Mouse (Mus musculus) heart, postnatal 0 days (tissue): Measurements from ENCODE around the gene Psmg1. TPM values are rescaled to one million over a fixed set of nuclear protein-coding genes. Genes with fewer than 3 reads are reported as not detected.
A peak's percentile ranks its signal among the peaks of the same experiment; 100 is the strongest.
"Not testable (repeated sequence)": the region's sequence is repeated elsewhere in the genome, so short reads cannot be mapped to it uniquely, and the experiment has no call there.

ENCODE experiments used
- ATAC-seq: fragments of 200-750 bp; cut with Nextera tagmentation; 2 replicates; pipeline ENCODE4 v1.8.0; 2017; ENCODE audit warnings: low read depth, moderate number of reproducible peaks, moderate library complexity; ENCODE audit not compliant: insufficient read depth
- DNase-seq: peaks from one replicate; pipeline ENCODE4 v3.0.0-alpha.2; 2016; ENCODE audit warnings: low spot score
- H3K27ac ChIP-seq: fragments of 300-500 bp; sonication (generic); 2 replicates; pipeline ENCODE4 v1.5.1; 2014; ENCODE audit warnings: low read depth, mild to moderate bottlenecking
- H3K27me3 ChIP-seq: fragments of 300-500 bp; sonication (generic); 2 replicates; pipeline ENCODE4 v1.6.1; 2014; ENCODE audit warnings: low read length, mixed read lengths; ENCODE audit not compliant: control insufficient read depth, insufficient read depth
- H3K36me3 ChIP-seq: fragments of 300-500 bp; sonication (generic); replicated peaks from 2 replicates; pipeline ENCODE4 v1.6.1; 2014; ENCODE audit warnings: low read length, mixed read lengths; ENCODE audit not compliant: control insufficient read depth, insufficient read depth
- H3K4me1 ChIP-seq: fragments of 300-500 bp; sonication (generic); 2 replicates; pipeline ENCODE4 v1.6.1; 2014; ENCODE audit warnings: antibody characterized with exemption; ENCODE audit not compliant: control insufficient read depth, insufficient read depth
- H3K4me2 ChIP-seq: fragments of 300-500 bp; sonication (generic); 2 replicates; pipeline ENCODE4 v1.6.1; 2014; ENCODE audit warnings: low read depth, mild to moderate bottlenecking, low read length, moderate library complexity
- H3K4me3 ChIP-seq: fragments of 300-500 bp; sonication (generic); 2 replicates; pipeline ENCODE4 v1.5.1; 2014; ENCODE audit warnings: low read depth, low read length
- H3K9ac ChIP-seq: fragments of 300-500 bp; sonication (generic); replicated peaks from 2 replicates; pipeline ENCODE4 v1.6.1; 2014; ENCODE audit warnings: low read depth, low read length, mixed read lengths
- H3K9me3 ChIP-seq: fragments of 300-500 bp; sonication (generic); replicated peaks from 2 replicates; pipeline ENCODE4 v1.6.1; 2016; ENCODE audit warnings: low read length; ENCODE audit not compliant: control insufficient read depth
- CTCF ChIP-seq: IDR thresholded peaks from 2 replicates; pipeline ENCODE4 v1.5.1; 2016; ENCODE audit warnings: antibody characterized with exemption, control low read depth, low read depth
- EP300 ChIP-seq: IDR thresholded peaks from 2 replicates; pipeline ENCODE4 v1.6.1; 2016; ENCODE audit warnings: antibody characterized with exemption, low read depth
- WGBS: fragments of 180-500 bp; shearing (Covaris S2); extraction: QIAGEN DNeasy Blood & Tissue Kit; methylation state at CpG from one replicate; pipeline ENCODE4 v1.1.7; 2014; 5-methylcytosine and 5-hydroxymethylcytosine counted together
- polyA plus RNA-seq: library from polyadenylated mRNA; unstranded; fragments of >200 nt; fragmentation: Nextera tagmentation; extraction: Ambion mirVana; gene quantifications from 2 replicates; pipeline ENCODE4 v1.2.1, GENCODE M21; 2015
- total RNA-seq: library from RNA; depleted of rRNA; stranded (reverse); fragments of >200 nt; gene quantifications from 2 replicates; pipeline ENCODE4 v1.2.3, GENCODE M21; 2014; ENCODE audit warnings: low replicate concordance

Gene Psmg1
- total and polyA plus RNA-seq, 2 experiments from 2014 or later, result 27.4 to 53.5 TPM

DNA sequence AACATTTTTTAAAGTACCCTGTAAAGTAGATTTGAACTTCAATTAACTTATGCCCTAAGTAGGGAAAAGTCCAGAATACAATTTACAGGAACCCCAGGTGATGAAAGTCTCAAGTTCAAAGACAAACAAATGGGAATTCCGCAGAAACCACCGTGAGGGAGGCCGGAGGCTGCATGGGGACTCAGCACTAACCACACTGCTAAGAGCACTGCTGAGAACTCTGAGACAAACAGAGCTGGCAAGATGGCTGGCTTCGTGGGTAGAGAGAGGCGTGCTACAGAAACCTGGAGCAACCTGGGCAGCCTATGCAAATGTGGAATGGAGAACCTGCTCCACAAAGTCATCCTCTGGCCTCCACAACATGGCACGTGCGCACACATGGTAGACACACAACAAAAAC, 5.4 kb upstream of the Psmg1 start:
- no peak overlapping the region for H3K4me2 ChIP-seq
- H3K9me3 ChIP-seq, result no peaks in the 10 kb centered on the region
- no peak overlapping the region for H3K9ac ChIP-seq
- ATAC-seq, result no peak
- H3K4me1 ChIP-seq, result peaks cover 4% of the 10 kb centered on the region
- peaks cover 50% of the 10 kb centered on the region for H3K36me3 ChIP-seq
- no peak overlapping the region for H3K4me3 ChIP-seq
- DNase-seq, result no peak
- 86% methylated on average over 7 of the region's 7 CpGs for WGBS
- no peak overlapping the region for H3K27ac ChIP-seq
- H3K27me3 ChIP-seq, result no peaks in the 10 kb centered on the region
- no peak for TF ChIP-seq CTCF
- TF ChIP-seq EP300, result no peak

GRCm38 (mm10) chr16:95994576-95994975, 3.8 kb upstream of the Psmg1 start:
- not testable (repeated sequence) for H3K4me1 ChIP-seq, H3K27ac ChIP-seq, DNase-seq, H3K9ac ChIP-seq, H3K4me3 ChIP-seq, H3K4me2 ChIP-seq, H3K27me3 ChIP-seq, H3K9me3 ChIP-seq, ATAC-seq
- WGBS, result 83% methylated on average over 4 of the region's 4 CpGs
- H3K36me3 ChIP-seq, result peaks cover 37% of the 10 kb centered on the region

- H3K4me2 ChIP-seq, result no peak overlapping the region
- H3K27me3 ChIP-seq, result no peaks in the 10 kb centered on the region
- H3K4me3 ChIP-seq, result no peak overlapping the region
- no peak overlapping the region for H3K9ac ChIP-seq
- WGBS, result 70% methylated on average over 5 of the region's 5 CpGs
- no peak overlapping the region for H3K27ac ChIP-seq
- DNase-seq (no peak), ATAC-seq (no peak)
- peaks cover 41% of the 10 kb centered on the region for H3K36me3 ChIP-seq
- TF ChIP-seq EP300 (no peak), CTCF (no peak)
- peaks cover 10% of the 10 kb centered on the region for H3K4me1 ChIP-seq
- H3K9me3 ChIP-seq, result no peaks in the 10 kb centered on the region
These were observed 1.8 kb upstream of the Psmg1 start for GRCm38 (mm10) chr16:95992596-95992995.

- H3K4me3 ChIP-seq, result peak overlapping the region; percentile 96
- TF ChIP-seq CTCF (no peak), EP300 (no peak)
- DNase-seq (no peak), ATAC-seq (no peak)
- 8% methylated on average over 10 of the region's 10 CpGs for WGBS
- H3K27me3 ChIP-seq, result no peaks in the 10 kb centered on the region
- peak overlapping the region; percentile 81 for H3K9ac ChIP-seq
- H3K4me1 ChIP-seq, result peaks cover 10% of the 10 kb centered on the region
- peak overlapping the region; percentile 90 for H3K27ac ChIP-seq
- peaks cover 47% of the 10 kb centered on the region for H3K36me3 ChIP-seq
- H3K9me3 ChIP-seq, result no peaks in the 10 kb centered on the region
- peak overlapping the region; percentile 94 for H3K4me2 ChIP-seq
These were observed 551 bp upstream of the Psmg1 start for GRCm38 (mm10) chr16:95991122-95991900.

- no peak for ATAC-seq
- Histone ChIP-seq H3K9me3 (no peaks in the 10 kb centered on the region), H3K9ac (no peak overlapping the region), H3K27ac (no peak overlapping the region), H3K27me3 (no peaks in the 10 kb centered on the region), H3K4me1 (peaks cover 3% of the 10 kb centered on the region; the same call in 1 of the 2 replicates), H3K36me3 (peaks cover 63% of the 10 kb centered on the region), H3K4me3 (no peak overlapping the region), H3K4me2 (no peak overlapping the region)
- DNase-seq, result no peak
- TF ChIP-seq EP300 (no peak), CTCF (no peak)
- WGBS, result 82% methylated on average over 5 of the region's 5 CpGs
These were observed 5.8 kb downstream of the Psmg1 start for GRCm38 (mm10) chr16:95984911-95985310.

DNA sequence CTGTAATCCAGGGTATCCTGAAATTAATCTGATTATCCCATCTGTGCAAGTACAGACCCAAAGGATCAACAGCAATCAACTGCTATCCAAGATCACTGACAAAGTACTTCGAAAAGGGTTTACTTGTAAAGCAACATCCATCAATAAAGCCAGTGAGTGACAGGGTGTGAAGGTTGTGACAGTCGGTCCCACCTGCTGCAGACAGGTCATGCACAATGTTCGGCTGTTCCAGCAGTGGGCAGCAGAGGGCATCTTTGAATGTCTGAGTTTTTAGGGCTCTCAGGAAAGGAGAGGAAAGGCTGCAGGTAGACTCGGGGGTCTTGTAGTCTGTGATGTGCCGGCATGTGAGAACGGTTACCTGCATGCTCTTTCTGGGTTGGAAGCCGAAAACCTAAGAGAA, 7.2 kb downstream of the Psmg1 start:
- TF ChIP-seq EP300, result no peak
- peak; percentile 48 for TF ChIP-seq CTCF
- Histone ChIP-seq H3K36me3 (peaks cover 64% of the 10 kb centered on the region), H3K9me3 (no peaks in the 10 kb centered on the region), H3K4me2 (no peak overlapping the region), H3K4me1 (no peaks in the 10 kb centered on the region), H3K27ac (no peak overlapping the region), H3K4me3 (no peak overlapping the region), H3K9ac (no peak overlapping the region), H3K27me3 (no peaks in the 10 kb centered on the region)
- no peak for DNase-seq
- no peak for ATAC-seq
- WGBS, result 73% methylated on average over 7 of the region's 7 CpGs
